ENCODE assay signal across 8 mouse cellular contexts in genomic region chr1:152399790-152400555, GRCm38 (mm10). TPM values are rescaled to one million over a fixed set of nuclear protein-coding genes. Genes with fewer than 3 reads are reported as not detected.
DNase-seq lines count a peak whose midpoint lies in the region; ATAC-seq and TF ChIP-seq lines count a peak whose summit lies in the region.

TSS of gene Colgalt2 (plus strand) at chr1:152399830.

- peaks cover 23% of the 10 kb centered on the region for H3K27me3 ChIP-seq in hindbrain, embryonic 12.5 days
- no peaks in the 10 kb centered on the region; the same call in 1 of the 2 replicates for H3K27me3 ChIP-seq in lung, postnatal 0 days (replicated peaks; ENCODE audit: insufficient read depth, low read length)

- peaks cover 12% of the 10 kb centered on the region; the same call in 1 of the 2 replicates for H3K4me1 ChIP-seq in hindbrain, embryonic 12.5 days
- no peaks in the 10 kb centered on the region for H3K4me1 ChIP-seq in lung, postnatal 0 days (ENCODE audit: insufficient read depth, low read depth, low read length)

- under 1% methylated on average over 69 of the region's 70 CpGs for WGBS in hindbrain, embryonic 12.5 days
- WGBS in lung, postnatal 0 days: 2% methylated on average over 52 of the region's 70 CpGs

- peak; percentile 88 for ATAC-seq in hindbrain, embryonic 12.5 days (ENCODE audit: low FRiP score)
- ATAC-seq in lung, postnatal 0 days: peak; percentile 76

- H3K4me2 ChIP-seq in hindbrain, embryonic 12.5 days (replicated peaks): peak within 1 kb of the TSS; percentile 76
- peak within 1 kb of the TSS; percentile 97 for H3K4me2 ChIP-seq in lung, postnatal 0 days (replicated peaks; ENCODE audit: low read depth, low read length)

- H3K9ac ChIP-seq in hindbrain, embryonic 12.5 days: peak within 1 kb of the TSS; percentile 70
- peak within 1 kb of the TSS; percentile 32; the same call in 1 of the 2 replicates for H3K9ac ChIP-seq in lung, postnatal 0 days (replicated peaks; ENCODE audit: low read depth)

- peak; percentile 71 for DNase-seq in ZHBTc4 (ENCODE audit: low read depth, low spot score)
- DNase-seq in cerebellum, postnatal 10 days: peak; percentile 64 to 72
- peak; percentile 30 for DNase-seq in gastrocnemius, adult 18-20 months (ENCODE audit: low spot score)
- DNase-seq in layer of hippocampus, postnatal 10 days (ENCODE audit: low spot score in 2 of 2): peak; percentile 56 to 69
- DNase-seq in lung, postnatal 0 days (ENCODE audit: low spot score): peak; percentile 46
- peak; percentile 59 for DNase-seq in ovary, postnatal 36 days (ENCODE audit: low spot score)
- DNase-seq in yolk sac, embryonic 10.5 days (ENCODE audit: low spot score): peak; percentile 73

- peak within 1 kb of the TSS; percentile 63 for H3K4me3 ChIP-seq in hindbrain, embryonic 12.5 days
- H3K4me3 ChIP-seq in lung, postnatal 0 days (ENCODE audit: low read depth, low read length): peak within 1 kb of the TSS; percentile 56

- no peak for TF ChIP-seq EP300 in lung, postnatal 0 days (IDR thresholded peaks at IDR 0.05)

- H3K9me3 ChIP-seq in hindbrain, embryonic 12.5 days (replicated peaks): no peaks in the 10 kb centered on the region
- no peaks in the 10 kb centered on the region for H3K9me3 ChIP-seq in lung, postnatal 0 days (ENCODE audit: low read length)

- TF ChIP-seq CTCF in lung, postnatal 0 days (IDR thresholded peaks at IDR 0.05): no peak

- no peaks in the 10 kb centered on the region for H3K36me3 ChIP-seq in hindbrain, embryonic 12.5 days
- no peaks in the 10 kb centered on the region for H3K36me3 ChIP-seq in lung, postnatal 0 days (ENCODE audit: insufficient read depth, low read length)

- no peak within 1 kb of the TSS for H3K27ac ChIP-seq in hindbrain, embryonic 12.5 days
- H3K27ac ChIP-seq in lung, postnatal 0 days (ENCODE audit: low read length): 0 out of 2 replicates have a peak within 1 kb of the TSS, but pooled peaks have one; percentile 14

RNA-seq across cellular contexts. Expression of gene Colgalt2, which starts in this region (rescaled TPM):
- 1 to 10 TPM; 1.4 to 1.7 TPM for total RNA-seq in gastrocnemius, adult 18-20 months (2021)
- 4.2 and 4.5 TPM in 2 replicates for polyA plus RNA-seq in hindbrain, embryonic 12.5 days (2016; fragmentation: Nextera tagmentation; extraction: Ambion mirVana)
- 10 to 100 TPM in 1 of 2 experiments, 1 to 10 TPM in 1; 9.7 to 10.1 TPM for total RNA-seq in layer of hippocampus, postnatal 10 days (2021)
- 3.3 and 3.6 TPM in 2 replicates for polyA plus RNA-seq in lung, postnatal 0 days (2015; fragmentation: Nextera tagmentation; extraction: Ambion mirVana)
